Mouse (Mus musculus): ENCODE results near the gene Mcm9. TPM values are rescaled to one million over a fixed set of nuclear protein-coding genes. Genes with fewer than 3 reads are reported as not detected.

Mcm9 gene
- 10 to 100 TPM; 15.3 to 17.5 TPM for polyA plus RNA-seq (2017; shearing (Covaris generic))

DNA sequence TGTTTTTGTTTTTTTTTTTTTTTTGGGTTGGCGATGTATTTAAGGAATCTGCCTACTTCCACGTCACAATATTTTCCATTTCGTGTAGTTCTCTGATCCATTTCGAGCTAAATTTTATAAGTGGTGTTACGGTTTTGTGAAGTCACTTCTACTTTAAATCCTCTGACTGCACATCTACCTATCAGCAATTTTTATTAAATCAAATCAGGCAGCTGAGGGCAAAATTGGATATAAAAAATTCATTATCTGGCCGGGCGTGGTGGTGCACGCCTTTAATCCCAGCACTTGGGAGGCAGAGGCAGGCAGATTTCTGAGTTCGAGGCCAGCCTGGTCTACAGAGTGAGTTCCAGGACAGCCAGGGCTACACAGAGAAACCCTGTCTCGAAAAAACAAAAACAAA lies at the start of gene Mcm9:
TSS of gene Mcm9 (minus strand) at position 101 of the 400 bp plus-strand sequence.

DNA sequence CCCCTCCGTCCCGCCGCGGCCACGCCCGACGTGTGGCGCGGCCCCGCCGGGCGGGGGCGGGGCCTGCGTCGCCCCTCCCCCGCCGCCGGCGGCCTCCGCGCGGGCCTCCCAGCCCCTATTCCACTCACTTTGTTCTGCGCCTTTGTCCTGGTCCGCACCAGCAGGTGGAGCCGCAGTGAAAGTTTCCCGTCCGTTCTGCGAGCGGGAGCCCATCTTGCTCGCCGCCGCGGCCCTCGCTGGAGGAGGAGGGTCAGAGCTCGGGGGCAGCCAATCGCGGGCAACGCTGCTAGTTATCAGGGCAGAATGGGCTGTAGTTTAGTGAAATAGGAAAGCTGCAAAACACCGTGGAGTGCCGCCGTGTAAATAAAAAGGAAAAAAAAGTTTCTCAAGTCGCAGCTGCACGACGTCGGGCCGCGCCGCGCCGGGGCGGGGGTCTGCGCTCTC lies 33.5 kb downstream of the Mcm9 start, which contains the start of gene Asf1a:
TSS of gene Asf1a (plus strand) at position 81 of the 444 bp plus-strand sequence.

Other genes with a start within 250 kb of the Mcm9 start
- 10 to 100 TPM; 72.8 to 94.7 TPM for gene Asf1a, start 33.7 kb downstream of the Mcm9 start, polyA plus RNA-seq (2017; shearing (Covaris generic))
- under 1 TPM; 0.14 to 0.92 TPM for gene Fam184a, start 120.7 kb upstream of the Mcm9 start, polyA plus RNA-seq (2017; shearing (Covaris generic))

Measured in inflammation-experienced regulatory T-cells (primary cell).